In the genomic region with DNA sequence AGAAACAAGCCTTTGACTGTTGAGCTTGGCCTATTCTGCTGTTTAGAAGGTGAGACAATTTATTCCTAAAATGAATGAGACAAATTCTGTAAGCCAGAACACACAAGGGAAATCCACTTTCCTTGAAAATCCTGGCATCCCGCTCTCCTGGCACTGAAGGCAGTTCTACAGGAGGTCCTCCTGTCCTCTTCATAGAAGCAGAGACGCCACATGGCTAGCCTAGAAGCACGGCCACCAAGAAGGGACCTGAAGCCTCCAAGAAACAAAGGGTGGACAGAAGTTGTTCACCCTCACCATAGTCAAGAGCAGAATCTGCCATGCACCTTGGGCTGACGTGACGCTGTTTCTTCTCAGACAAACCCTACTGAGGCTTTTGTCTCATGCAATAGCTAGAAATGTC, we compare ENCODE assay signal across 13 mouse cellular contexts.
A peak's percentile ranks its signal among the peaks of the same experiment; 100 is the strongest.
DNase-seq lines count a peak whose midpoint lies in the region.
"Had no signal": no experiment of that assay in that cellular context is flagged by ENCODE, and none has a peak within 500 bp of the region (broad histone marks: within the 10 kb centered on the region; RNA-seq: fewer than 3 reads in every experiment).

No protein-coding gene starts in this region.

- DNase-seq in heart, adult 11 months: peak; percentile 76
- no peak for DNase-seq in heart, postnatal 25 days (ENCODE audit: low spot score)
- peak; percentile 48 for DNase-seq in cerebellum, adult 9-10 months
- peak; percentile 66 to 76 for DNase-seq in cerebellum, postnatal 25 days
- no peak for DNase-seq in kidney, adult 9 months
- DNase-seq in kidney, postnatal 14 days: no peak
- DNase-seq: adrenal gland, postnatal 25 days; embryo, embryonic 11 days; gastrocnemius, adult 2 months; gastrocnemius, postnatal 25 days; heart, adult 18-20 months; heart, postnatal 10 days; kidney, adult 11 months had no signal

- intact Hi-C loops in heart, postnatal 25 days (cut with DNase I): no loop called here

Comparison
In these comparisons a context has a peak if more than half of its experiments do, and no peak if none do; other contexts are left out.
1. DNase-seq: peak in heart, adult 11 months (single experiment), cerebellum, adult 9-10 months (single experiment) and cerebellum, postnatal 25 days (2 of 2); none in heart, postnatal 25 days (single experiment), kidney, adult 9 months (single experiment) and kidney, postnatal 14 days (single experiment).